Mouse (Mus musculus): ENCODE measurements at regions not wholly inside any gene's neighbourhood (a gene's known extent, or its start where the extent isn't known, plus 50 kb on each side); places are given as distances from the start of the nearest gene placed in this dataset.
A peak's percentile ranks its signal among the peaks of the same experiment; 100 is the strongest.
"Not testable (repeated sequence)": the region's sequence is repeated elsewhere in the genome, so short reads cannot be mapped to it uniquely, and the experiment has no call there.

DNA sequence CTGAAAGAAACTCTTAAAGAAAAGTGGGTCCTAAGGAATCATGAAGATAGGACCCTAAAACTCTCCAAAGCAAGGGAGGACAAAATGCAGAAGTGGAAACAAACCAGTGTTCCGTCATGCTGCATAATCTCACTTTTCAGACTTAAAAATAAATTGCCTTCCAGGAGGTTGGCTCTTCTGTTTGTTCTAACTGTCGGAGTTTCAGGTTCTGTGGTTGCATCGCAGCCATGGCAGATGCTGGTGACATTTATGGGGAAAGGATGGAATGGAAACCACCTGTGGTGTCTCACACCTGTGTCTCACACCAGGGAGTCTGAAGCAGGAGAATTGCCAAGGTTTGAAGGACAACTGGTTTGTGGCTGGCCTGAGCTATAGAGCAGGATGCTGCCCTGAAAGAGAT is 50.9 kb upstream of the Hivep1 start:
- DNase-seq, result peak; percentile 7 to 10

DNA sequence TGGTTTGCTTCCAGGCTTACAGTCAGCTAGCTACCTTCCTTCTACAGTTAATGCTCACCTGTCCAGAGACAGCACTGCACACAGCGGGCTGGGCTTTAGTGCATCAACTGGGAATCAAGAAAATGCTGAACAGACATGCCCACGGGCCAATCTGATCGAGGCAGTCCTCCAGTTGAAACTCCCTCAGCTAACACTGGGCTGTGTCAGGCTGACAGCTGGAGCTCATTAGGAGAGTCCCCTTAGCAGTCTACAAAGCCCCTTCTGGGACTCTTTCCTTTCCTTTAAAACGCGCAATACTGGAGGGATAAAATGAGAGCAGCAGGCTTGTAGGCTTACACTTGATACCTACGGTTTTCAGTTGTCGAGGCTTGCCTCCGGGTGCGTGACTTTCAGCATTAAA is 53.9 kb upstream of the Hivep1 start:
- no peak for DNase-seq

DNA sequence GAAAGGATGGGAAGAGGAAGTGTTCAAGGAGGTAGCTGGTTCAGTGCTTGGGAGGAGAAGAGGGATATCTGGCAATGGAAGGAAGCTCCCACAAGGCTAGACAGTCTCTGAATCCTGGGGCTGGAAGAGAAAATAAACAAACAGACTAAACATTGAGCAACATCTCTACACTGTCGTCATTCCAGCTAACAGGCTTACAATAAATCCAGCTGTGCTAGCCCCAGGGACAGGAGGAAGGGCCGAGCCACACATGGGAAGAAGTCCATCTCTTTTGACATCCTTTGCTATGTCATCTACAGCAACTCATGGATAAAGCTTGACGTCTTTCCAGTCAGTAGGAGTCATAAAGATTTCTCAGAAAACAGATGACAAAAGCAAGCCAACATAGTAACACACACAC is 57.7 kb upstream of the Hivep1 start:
- DNase-seq, result no peak

DNA sequence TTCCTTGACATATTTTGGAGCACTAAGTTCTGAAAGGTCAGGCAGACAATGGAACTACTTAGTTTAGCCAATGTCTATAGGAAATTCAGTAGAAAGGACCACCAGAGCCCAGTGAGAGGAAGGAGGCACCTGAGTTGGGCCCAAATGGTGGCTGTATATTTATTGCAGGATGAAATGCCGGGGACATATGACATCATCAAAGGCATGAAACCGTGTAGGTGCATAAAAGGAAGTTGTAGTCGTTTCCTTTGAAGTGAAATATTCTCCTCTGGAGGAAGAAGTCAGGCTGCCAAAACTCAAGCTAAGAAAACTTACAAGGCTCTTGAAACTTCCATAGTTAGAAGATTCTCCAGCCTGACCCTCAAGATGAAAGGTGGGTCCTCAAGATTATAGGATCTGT is 75.9 kb upstream of the Hivep1 start:
- no peak for DNase-seq

DNA sequence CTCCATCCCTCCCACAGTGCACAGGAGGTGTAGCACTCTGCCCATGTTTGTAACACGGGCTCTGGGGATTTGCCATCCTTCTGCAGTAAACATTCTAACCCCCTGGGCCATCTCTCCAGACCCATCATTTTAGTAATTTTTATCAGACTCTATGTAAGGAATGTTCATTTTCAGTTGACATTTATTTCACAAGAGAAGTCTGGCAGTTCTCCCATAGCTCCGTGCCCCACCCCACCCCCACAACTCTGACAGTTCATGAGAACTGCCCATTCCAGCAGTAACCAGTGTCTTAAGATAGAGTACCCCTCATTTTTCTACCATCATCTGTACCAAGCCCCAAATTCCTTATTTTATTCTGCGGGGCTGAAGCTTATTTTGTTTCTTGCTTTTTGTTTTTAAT is 88.9 kb upstream of the Hivep1 start:
- no peak for DNase-seq

DNA sequence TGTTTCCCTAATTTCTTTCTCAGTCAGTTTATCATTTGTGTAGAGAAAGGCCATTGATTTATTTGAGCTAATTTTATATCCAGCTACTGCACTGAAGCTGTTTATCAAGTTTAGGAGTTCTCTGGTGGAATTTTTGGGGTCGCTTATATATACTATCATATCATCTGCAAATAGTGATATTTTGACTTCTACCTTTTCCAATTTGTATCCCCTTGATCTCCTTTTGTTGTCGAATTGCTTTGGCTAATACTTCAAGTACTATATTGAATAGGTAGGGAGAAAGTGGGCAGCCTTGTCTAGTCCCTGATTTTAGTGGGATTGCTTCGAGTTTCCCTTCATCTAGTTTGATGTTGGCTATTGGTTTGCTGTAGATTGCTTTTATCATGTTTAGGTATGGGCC is 90.9 kb upstream of the Hivep1 start:
- not testable (repeated sequence) for DNase-seq

DNA sequence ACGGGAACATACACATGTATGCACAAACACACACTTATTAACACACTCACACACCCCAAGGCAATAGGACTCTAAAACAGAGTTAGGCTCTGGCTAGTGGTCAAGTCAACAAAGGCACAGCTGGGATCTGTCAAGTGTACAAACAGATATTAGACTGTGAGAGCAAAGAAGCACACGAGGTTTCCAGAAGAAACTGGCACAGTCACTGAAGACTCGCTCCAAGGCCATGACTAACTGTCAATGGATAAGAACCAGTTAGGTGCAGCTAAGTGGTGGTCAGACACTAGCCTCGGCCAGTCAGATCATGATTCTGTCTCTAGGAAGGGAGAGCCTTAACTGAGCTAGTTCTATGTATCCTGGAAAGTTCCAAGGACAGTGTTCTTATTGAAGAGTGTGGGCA is 93.9 kb upstream of the Hivep1 start:
- no peak for DNase-seq

DNA sequence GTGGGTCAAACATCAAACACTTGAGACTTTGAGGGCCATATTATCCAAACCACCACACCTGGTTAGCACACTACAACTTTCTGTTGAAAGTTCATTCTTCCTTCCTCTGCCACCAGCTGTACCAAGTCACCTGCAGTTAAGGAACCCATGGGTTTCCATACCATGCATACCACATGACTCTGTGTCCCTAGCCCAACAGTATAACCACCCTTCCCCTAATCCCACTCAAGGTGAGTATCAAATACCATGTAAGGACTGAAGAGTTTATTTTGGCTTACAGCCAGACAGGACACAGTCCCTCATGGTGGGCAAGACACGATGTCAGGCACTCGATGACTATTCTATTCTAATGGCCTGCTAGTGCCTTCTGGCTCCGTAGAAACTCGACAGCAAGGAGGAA is 95.9 kb upstream of the Hivep1 start:
- DNase-seq, result no peak

DNA sequence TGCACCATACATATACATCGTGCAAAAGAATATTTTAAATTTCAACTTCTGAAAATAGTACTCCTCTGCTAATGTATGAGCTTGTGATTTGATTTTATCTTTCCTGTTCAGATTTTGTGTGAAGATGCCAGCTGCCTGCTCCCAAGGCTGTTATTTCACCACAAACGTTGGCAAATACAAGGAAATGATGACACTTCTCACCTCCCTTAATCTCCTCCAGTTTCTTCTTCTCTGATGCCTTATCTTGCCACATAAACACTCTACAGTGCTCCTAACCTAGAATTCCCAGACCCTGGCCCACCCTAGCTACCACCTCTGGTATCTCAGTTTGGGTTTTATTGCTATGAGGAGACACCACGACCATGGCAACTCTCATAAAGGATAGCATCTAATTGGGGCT is 96.6 kb upstream of the Hivep1 start:
- no peak for DNase-seq

DNA sequence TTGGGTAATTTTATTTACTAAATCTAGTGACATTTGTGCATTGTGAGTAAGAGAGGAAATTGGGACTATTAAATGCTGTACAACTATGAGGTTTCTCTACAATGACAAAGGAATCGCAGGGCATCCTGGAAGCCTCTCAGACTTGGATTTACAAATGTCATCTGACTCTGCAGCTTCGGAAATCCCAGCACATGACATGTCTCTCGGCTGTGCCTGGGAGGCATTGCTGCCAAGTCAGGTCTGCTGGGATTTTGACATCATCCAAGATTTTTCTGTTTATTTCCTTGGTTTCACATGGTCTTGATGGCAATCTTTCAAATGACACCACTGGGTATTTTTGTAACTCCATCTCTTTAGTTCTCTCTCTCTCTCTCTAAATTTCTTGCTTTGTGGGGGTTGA is 99.4 kb upstream of the Hivep1 start:
- peak; percentile 8 to 10 for DNase-seq

DNA sequence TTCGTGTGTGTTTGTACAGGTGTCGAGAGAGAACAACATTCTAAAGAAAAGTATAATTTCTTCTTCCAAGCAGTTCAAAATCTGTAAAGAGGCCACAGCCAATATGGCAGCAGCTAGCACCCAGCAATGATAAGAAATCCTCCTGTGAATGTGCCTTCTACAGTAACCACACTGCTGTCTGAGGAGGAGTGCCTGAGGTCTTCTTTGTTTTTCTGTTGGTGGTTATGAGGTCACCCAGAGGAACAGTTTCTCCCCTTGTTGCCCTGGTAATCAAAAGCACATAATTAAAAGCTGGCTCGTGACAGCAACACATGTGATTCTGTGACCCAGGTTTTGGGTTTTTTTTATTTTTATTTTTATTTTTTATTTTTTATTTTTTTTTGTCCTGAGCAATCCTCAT is 100.8 kb upstream of the Adtrp start:
- no peak for DNase-seq

DNA sequence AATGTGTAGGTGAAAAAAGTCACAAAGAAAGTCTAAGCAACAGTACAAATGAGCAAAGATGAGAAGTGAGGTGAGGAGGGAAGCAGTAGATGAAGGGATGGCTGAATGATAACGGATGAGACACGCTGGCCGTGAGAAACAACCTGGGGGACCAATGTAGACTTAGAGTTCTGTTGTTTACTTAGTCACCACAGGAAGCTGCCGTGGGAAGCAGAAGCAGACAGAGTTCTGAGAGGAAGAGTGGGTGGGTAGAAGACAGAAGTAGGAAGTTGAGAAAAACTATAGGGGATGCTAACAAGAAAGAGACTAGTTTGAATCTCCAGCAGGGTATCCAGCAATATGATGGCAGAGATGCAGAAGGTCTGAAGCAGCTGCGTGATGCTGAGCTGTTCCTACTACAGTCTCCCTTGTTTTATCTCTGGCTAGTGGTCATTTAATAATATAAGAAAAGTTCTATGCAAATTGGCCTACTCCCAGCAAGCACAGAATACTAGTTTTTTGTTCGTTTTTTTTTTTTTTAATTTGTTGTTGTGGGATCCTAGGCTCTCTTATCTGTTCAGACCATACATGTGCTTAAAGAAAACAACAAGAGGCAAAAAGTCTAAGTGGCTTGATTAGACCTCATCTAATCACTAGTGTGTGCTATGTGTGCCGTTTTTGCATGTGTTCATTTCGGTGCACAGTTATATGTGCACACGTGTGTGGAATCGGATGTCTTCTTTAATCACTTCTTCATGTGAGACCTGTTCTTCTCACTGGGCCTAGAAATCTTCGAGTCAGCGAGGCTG is 85.0 kb upstream of the Adtrp start:
- no peak for DNase-seq

DNA sequence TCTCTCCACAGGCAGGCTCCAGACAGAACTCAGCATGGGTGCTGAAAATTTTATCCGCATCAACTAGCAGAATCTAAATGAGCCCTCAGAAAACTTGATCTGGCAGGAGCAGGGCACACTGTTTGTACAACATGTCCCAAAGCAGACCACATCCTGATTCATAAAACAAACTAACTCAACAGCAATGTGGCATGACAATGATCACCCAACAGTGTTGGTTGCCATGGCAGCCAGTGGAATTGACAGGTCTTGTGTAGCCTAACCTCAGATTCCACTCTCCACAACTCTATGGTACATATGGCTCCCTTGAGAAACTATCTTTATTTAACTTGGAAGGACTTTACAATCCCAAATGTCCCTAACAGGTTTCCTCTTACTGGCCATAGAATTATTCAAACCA is 82.3 kb upstream of the Adtrp start:
- DNase-seq, result no peak

DNA sequence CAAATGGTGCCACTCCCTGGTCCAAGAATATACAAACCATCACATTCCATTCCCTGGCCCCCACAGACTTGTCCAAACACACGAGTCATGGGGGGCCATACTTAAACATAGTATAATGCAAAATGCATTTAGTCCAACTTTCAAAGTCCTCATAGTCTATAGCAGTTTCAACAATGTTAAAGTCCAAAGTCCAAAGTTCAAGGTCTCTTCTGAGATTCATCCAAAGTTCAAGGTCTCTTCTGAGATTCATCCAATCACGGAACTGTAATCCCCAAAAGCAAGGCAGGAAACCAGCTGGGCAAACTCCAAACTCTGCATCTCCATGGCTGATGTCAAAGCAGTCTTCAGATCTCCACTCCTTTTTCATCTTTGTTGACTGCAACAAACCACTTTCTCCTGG is 78.4 kb upstream of the Adtrp start:
- DNase-seq, result not testable (repeated sequence)

DNA sequence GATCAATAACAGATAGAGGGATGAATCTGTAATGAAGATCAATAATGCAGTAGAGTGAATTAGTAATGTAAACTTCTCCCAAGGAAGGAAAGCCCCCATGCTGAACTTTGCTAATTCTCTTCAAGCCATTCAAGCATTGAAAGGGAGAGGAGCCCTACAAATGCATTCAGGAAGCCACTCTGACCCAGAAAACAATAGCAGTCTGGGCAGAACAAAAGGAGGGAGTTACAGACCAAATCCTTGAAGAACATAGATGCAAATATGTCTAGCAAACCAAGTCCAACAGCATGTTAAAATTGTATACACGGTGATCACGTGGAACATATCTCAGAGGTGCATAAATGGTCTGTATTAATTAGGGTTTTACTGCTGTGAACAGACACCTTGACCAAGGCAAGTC is 77.7 kb upstream of the Adtrp start:
- DNase-seq, result no peak

DNA sequence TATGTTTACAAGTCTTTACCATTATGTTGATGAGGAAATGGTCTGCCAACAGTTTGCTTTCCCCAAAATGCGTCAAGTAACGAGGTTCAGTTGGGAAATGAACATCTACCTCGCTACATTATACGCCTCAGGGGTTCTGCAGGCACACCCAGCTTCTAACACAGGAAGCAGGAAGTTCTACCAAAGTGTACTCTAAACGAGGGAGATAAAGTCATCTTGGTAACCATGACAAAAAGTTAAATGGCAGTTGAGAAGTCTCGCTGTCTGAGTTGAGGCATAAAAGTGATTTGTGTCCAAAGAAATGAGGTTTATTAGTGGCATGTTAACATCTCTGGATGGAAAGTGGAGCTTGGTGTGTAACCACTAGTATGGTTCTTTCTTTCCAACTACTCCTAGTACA is 73.7 kb upstream of the Adtrp start:
- no peak for DNase-seq

DNA sequence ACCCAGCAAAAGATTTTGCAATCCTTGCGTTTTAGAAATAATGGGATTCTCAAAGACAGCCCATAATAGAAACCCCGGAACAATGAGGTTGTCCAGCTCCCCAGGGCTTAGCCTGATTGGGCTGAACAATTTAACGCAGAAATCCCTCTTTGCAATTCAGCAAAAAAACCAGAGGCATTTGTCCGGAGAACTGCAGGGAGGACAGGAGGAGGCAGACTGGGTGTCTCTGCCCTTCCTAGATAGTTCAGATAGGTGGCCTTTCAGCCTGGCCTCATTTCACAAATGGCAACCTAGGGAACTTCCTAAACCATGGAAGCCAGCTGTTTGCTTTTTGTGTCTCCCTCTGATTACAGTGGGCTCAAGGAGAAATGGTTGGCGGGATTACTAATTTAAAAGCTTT is 71.0 kb upstream of the Adtrp start:
- no peak for DNase-seq

DNA sequence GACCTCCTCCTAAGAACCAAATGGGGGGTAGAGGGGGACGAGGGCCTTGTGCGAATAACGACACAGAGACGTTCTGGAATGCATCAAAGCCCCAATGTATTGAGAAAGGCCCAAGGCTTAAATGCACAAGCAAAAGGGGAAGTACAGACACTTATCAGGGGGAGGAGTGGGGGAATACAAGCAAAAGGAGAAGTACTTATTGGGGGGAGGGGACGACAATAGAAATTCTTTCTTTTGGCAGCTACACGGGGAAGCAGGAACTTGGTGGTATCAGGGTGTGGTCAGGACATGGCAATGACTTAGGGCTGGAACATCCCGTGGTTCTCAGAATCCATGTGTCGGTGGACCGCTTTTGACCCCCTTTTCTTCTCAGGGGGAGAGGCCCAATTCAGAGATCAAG is 68.3 kb upstream of the Adtrp start:
- not testable (repeated sequence) for DNase-seq

DNA sequence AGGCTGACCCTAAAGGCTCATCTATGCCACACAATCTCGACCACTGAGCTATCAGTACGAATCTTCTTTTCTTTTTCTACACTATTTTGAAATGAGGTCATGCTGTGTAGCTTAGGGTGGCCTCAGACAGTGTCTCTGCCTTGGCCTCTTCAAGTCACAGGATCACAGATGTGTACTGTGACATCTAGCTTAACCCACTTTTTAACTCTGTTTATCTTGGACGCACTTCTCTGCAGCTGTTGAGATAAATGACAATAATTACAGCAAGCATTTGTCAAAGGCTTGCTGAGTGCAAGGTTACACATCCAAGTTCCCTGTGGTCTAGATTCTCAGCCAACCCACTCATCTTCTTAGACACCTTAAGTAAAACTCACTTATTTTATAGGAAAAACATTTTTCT is 63.3 kb upstream of the Adtrp start:
- no peak for DNase-seq

DNA sequence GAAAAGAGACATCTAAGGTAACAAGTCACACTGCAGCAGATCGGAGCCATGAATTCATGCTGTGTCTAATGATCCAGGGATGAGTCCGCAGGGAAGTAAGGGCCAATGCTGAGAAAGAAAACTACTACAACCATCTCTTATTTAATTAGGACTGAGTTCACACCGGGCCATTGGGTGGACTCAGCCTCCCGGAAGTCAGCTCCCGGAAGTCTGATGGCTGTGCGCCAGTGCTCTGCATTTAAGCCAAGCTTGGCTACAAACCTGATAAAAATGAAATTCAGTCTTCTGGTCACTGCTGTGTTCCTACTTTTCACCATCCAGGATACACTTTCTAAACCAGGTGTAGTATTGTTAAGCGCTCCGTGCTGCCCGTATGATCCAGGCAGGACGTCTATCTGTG is 62.8 kb upstream of the Adtrp start:
- peak; percentile 47 to 50 for DNase-seq

DNA sequence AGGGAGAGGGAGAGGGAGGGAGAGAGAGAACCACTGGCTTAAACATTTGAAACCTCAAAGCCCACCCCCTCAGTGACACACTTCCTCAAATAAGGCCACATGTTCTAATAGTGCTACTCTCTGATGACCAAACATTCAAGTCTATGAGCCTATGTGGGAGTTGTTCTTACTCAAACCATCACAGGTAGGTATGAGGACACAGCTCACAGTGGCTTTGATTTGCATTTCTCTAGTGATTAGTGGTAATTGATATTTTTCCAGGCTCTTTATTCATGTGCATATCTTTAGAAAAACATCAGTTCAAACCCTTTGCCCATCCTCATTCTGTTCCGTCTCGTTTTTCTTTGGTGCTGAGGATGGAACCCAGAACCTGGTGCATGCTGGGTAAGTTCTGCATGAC is 59.5 kb upstream of the Adtrp start:
- no peak for DNase-seq

DNA sequence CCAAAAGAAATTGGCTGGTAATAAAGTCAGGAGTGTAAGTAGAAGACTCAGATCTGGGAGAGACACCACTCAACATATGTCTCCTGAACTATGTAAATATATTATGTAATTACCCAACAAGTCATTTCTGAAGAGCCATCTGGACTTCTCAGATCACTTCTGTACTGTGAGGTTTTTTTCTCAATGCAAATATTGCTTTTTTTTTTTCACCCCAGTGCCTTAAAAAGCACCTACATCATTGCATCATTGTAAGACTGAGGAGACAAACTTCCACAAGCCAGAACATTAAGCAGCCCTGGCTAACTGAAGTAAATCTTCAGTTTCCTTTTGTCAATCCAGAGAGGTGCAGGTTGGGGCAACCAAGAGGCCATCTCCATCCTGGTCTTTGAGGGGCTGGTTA is 55.8 kb upstream of the Adtrp start:
- DNase-seq, result no peak

DNA sequence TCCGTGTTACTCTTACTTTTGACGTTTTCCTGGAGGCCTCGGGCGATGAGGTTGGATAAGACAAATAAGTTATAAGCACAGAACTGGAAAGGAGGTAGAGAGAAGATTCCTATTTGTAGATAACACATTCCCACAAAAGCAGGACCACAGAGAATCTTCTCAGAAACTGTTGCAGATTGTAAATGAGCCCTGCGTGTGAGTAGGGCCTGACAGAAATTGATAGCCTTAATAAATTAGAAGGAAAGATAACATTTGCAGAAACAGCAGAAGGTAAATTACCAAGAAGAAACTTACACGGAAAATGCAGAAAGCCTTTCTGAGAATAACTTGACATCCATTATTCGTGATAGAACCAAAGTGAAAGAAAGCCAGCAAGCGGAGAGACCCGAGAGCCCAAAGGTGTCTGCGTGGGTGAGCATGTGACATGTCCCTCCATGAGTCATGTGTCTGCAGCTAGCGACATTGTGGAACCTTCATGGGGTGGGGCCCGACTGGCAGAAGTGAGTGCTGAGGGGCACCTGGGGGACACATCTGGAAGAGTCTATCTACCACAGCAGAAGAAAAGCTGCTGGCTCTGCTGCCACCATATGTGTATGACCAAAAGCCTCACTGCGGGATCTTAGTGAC is 52.5 kb upstream of the Adtrp start:
- no peak for DNase-seq

DNA sequence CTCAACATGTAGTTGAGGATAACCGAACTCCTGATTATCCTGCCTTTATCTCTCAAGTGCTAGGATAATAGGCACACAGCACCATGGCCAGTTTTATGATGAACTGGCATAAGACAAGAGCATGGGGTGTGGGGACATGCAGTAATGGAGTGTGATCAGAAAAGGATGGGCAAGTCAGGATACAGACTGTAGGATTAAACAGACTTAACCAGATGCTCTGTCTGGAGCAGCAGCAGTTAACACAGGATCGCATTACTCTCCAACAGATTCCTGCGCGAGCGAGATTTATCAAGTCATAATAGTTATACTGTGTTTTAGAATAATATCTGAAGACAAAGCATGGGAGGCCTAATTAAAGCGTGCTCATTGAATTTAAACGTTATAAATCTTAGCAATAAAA is 51.8 kb upstream of the Adtrp start:
- DNase-seq, result no peak

All from cerebellum, postnatal 10 days (tissue).